Mouse (Mus musculus) embryonic facial prominence, embryonic 13.5 days (tissue): Measurements from ENCODE around the gene Pgm2. TPM values are rescaled to one million over a fixed set of nuclear protein-coding genes. Genes with fewer than 3 reads are reported as not detected.

Experiments
- ATAC-seq: fragments of 200-750 bp; cut with Nextera tagmentation; 2 replicates; pipeline ENCODE4 v1.8.0; 2017; ENCODE audit warnings: low read depth; ENCODE audit not compliant: insufficient number of reproducible peaks, insufficient read depth, low FRiP score, low TSS enrichment
- H3K27ac ChIP-seq: fragments of 300-500 bp; sonication (generic); 2 replicates; pipeline ENCODE4 v1.5.1; 2015; ENCODE audit warnings: moderate library complexity, mild to moderate bottlenecking, inconsistent platforms
- H3K27me3 ChIP-seq: fragments of 300-500 bp; sonication (generic); 2 replicates; pipeline ENCODE4 v1.6.1; 2015; ENCODE audit warnings: mild to moderate bottlenecking, inconsistent platforms
- H3K36me3 ChIP-seq: fragments of 300-500 bp; sonication (generic); 2 replicates; pipeline ENCODE4 v1.6.1; 2015; ENCODE audit warnings: mild to moderate bottlenecking, inconsistent platforms
- H3K4me1 ChIP-seq: fragments of 300-500 bp; sonication (generic); 2 replicates; pipeline ENCODE4 v1.6.1; 2015; ENCODE audit warnings: inconsistent platforms
- H3K4me2 ChIP-seq: fragments of 300-500 bp; sonication (generic); 2 replicates; pipeline ENCODE4 v1.6.1; 2015; ENCODE audit warnings: moderate library complexity, mild to moderate bottlenecking, inconsistent platforms
- H3K4me3 ChIP-seq: fragments of 300-500 bp; sonication (generic); 2 replicates; pipeline ENCODE4 v1.5.1; 2015; ENCODE audit warnings: mild to moderate bottlenecking, inconsistent platforms
- H3K9ac ChIP-seq: fragments of 300-500 bp; sonication (generic); 2 replicates; pipeline ENCODE4 v1.6.1; 2015; ENCODE audit warnings: mild to moderate bottlenecking, inconsistent platforms
- H3K9me3 ChIP-seq: fragments of 300-500 bp; sonication (generic); 2 replicates; pipeline ENCODE4 v1.6.1; 2016; ENCODE audit warnings: inconsistent platforms
- WGBS: fragments of 180-500 bp; shearing (Covaris S2); methylation state at CpG from one replicate; pipeline ENCODE4 v1.1.7; 2015; ENCODE audit warnings: mixed read lengths; 5-methylcytosine and 5-hydroxymethylcytosine counted together
- polyA plus RNA-seq: library from polyadenylated mRNA; unstranded; fragments of >200 nt; fragmentation: Nextera tagmentation; extraction: Ambion mirVana; gene quantifications from 2 replicates; pipeline ENCODE4 v1.2.1, GENCODE M21; 2015

Pgm2 gene
- 32.0 and 35.7 TPM in 2 replicates for polyA plus RNA-seq

DNA sequence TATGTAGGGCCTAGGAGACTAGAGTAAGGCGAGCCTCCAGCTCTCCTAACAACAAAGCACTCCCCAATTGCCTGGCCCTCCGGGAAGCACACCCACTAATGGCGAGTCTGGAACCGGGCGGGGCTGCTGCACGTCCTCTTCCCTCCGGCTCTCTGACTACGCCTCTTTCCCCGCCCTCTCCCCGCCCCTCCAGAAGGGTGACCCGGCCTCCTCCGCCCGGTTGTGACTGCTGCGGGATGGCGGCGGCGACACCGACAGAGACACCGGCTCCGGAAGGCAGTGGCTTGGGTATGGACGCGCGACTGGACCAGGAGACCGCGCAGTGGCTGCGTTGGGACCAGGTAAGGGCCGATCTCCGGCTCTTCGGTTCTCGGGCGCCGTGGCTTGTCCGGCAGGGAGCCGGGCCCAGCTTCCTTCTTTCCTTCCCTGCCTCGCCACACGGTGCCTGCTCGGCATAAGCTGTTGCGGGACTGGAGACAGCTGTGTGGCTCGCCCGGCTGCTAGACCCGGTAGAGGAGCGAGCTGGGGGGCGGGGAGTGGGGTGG lies at the start of gene Pgm2:
Gene Pgm2, plus strand, starts transcription at position 203 of the 545 bp plus-strand sequence.
- peak within 1 kb of the TSS; percentile 88 for H3K4me2 ChIP-seq
- peak within 1 kb of the TSS; percentile 83 for H3K9ac ChIP-seq
- peaks cover 20% of the 10 kb centered on the region for H3K4me1 ChIP-seq
- no peaks in the 10 kb centered on the region for H3K27me3 ChIP-seq
- under 1% methylated on average over 41 of the region's 43 CpGs for WGBS
- H3K36me3 ChIP-seq = peaks cover 9% of the 10 kb centered on the region
- H3K4me3 ChIP-seq = peak within 1 kb of the TSS; percentile 78
- no peaks in the 10 kb centered on the region for H3K9me3 ChIP-seq
- peak within 1 kb of the TSS; percentile 66 for H3K27ac ChIP-seq
- peak; percentile 89 for ATAC-seq

GRCm38 (mm10) chr5:64043694-64044453 lies 48.9 kb upstream of the Pgm2 start:
- no peaks in the 10 kb centered on the region for H3K27me3 ChIP-seq
- ATAC-seq = no peak
- H3K36me3 ChIP-seq = no peaks in the 10 kb centered on the region
- H3K4me3 ChIP-seq = no peak overlapping the region
- 0 out of 2 replicates have a peak, but pooled peaks cover 4% of the 10 kb centered on the region for H3K4me1 ChIP-seq
- no peaks in the 10 kb centered on the region for H3K9me3 ChIP-seq
- no peak overlapping the region for H3K27ac ChIP-seq
- 57% methylated on average over 5 of the region's 5 CpGs for WGBS
- H3K9ac ChIP-seq = no peak overlapping the region
- no peak overlapping the region for H3K4me2 ChIP-seq

GRCm38 (mm10) chr5:64044790-64045189 lies 48.0 kb upstream of the Pgm2 start:
- no peaks in the 10 kb centered on the region for H3K27me3 ChIP-seq
- no peak overlapping the region for H3K4me3 ChIP-seq
- no peak overlapping the region for H3K4me2 ChIP-seq
- no peak overlapping the region for H3K27ac ChIP-seq
- H3K4me1 ChIP-seq = 0 out of 2 replicates have a peak, but pooled peaks cover 4% of the 10 kb centered on the region
- WGBS = 89% methylated on average over 18 of the region's 18 CpGs
- no peak for ATAC-seq
- H3K9me3 ChIP-seq = no peaks in the 10 kb centered on the region
- no peak overlapping the region for H3K9ac ChIP-seq
- H3K36me3 ChIP-seq = no peaks in the 10 kb centered on the region

DNA sequence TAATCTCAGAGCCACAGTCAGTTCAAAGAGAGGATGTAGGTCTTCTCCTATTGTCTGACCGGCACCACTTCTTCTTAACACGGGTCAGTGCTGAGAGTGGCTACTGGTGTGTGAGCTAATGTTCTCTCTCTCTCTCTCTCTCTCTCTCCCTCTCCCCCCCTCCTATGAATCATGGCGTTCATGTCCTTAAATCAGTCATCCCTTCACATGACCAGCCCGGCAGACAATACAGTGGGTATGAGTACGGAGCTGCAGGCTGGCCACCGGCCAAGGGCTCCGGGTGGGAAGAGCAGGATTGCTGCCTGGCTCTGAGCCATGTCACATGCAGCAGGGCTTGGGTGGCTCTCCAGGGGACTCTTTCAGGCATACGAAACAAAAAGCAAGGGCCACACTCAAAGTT lies 47.2 kb upstream of the Pgm2 start:
- H3K4me1 ChIP-seq = 0 out of 2 replicates have a peak, but pooled peaks cover 4% of the 10 kb centered on the region
- no peaks in the 10 kb centered on the region for H3K27me3 ChIP-seq
- H3K36me3 ChIP-seq = no peaks in the 10 kb centered on the region
- no peak overlapping the region for H3K4me2 ChIP-seq
- no peaks in the 10 kb centered on the region for H3K9me3 ChIP-seq
- WGBS = 48% methylated on average over 8 of the region's 8 CpGs
- H3K27ac ChIP-seq = no peak overlapping the region
- 0 out of 2 replicates have a peak, but pooled peaks have one; percentile 50 for ATAC-seq
- no peak overlapping the region for H3K9ac ChIP-seq
- no peak overlapping the region for H3K4me3 ChIP-seq

DNA sequence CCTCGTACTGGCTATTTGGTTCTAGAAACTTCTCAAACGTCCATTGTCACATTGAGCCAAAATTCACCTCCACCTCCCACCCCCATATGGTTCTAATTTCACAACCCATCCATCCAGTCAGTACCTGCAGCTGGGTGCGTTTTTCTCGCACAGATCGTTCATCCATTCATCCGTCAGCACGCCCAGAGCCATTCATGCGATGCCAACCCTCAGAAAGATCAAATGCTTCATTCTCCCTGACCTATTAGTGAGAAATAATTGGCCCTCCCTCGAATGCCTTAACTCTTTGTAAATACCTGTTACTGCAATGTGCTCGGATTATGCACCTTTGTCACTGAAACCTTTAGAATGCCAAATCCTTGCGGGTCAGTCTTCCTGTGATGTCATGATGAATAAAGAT lies 45.8 kb upstream of the Pgm2 start:
- H3K9ac ChIP-seq = no peak overlapping the region
- no peak for ATAC-seq

DNA sequence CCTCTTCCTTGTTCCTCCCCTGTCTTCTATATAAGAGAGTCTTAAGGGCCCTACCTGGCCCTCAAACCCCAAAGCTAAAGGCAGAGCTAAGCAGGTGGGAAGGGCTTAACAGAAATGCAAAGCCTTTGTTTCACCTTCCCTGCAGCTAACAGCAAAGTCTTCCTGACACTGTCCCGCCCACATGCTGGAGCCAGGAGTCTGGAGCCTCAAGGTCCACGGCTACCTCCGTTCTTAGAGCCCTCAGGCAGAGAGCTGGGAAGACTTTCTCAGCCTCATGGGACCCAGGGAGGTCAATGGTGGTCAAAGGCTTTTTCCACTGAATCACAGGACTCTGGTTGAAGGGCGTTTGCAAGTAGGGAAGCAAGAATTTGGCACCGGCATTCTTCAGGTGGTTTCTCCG lies 44.8 kb upstream of the Pgm2 start:
- WGBS = 46% methylated on average over 6 of the region's 6 CpGs
- Histone ChIP-seq H3K36me3 (no peaks in the 10 kb centered on the region), H3K4me3 (no peak overlapping the region), H3K27me3 (no peaks in the 10 kb centered on the region), H3K27ac (no peak overlapping the region), H3K4me1 (0 out of 2 replicates have a peak, but pooled peaks cover 4% of the 10 kb centered on the region), H3K9ac (no peak overlapping the region), H3K9me3 (no peaks in the 10 kb centered on the region), H3K4me2 (no peak overlapping the region)
- no peak for ATAC-seq

More for the DNA sequence above, 45.8 kb upstream of the Pgm2 start:
- H3K27me3 ChIP-seq = no peaks in the 10 kb centered on the region
- H3K27ac ChIP-seq = no peak overlapping the region
- no peak overlapping the region for H3K4me2 ChIP-seq
- H3K4me1 ChIP-seq = 0 out of 2 replicates have a peak, but pooled peaks cover 4% of the 10 kb centered on the region
- WGBS = 51% methylated on average over 11 of the region's 11 CpGs
- no peaks in the 10 kb centered on the region for H3K9me3 ChIP-seq
- no peaks in the 10 kb centered on the region for H3K36me3 ChIP-seq
- no peak overlapping the region for H3K4me3 ChIP-seq

DNA sequence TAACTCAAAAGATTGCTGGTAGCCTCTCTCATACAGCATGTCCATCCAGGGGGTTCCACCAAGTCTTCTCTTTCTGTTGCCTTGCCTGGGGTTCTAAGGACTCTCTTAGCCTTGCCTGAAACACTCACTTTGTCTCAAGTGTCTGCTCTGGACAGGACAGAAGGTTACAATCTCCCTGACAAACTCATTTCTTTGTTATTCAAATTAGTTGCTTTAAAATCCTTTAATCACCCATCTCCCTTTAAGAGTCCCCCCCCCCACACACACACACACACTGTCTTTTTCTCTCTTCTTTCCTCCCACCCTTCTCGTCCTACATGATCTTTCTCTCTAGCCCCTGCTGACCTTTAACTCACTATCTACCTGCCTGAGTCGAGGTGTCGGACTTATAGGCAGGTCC lies 44.1 kb upstream of the Pgm2 start:
- Histone ChIP-seq H3K9ac (no peak overlapping the region), H3K36me3 (no peaks in the 10 kb centered on the region), H3K4me2 (no peak overlapping the region), H3K4me1 (0 out of 2 replicates have a peak, but pooled peaks cover 4% of the 10 kb centered on the region), H3K4me3 (no peak overlapping the region), H3K9me3 (no peaks in the 10 kb centered on the region), H3K27ac (no peak overlapping the region), H3K27me3 (no peaks in the 10 kb centered on the region)
- WGBS = 66% methylated on average over 3 of the region's 3 CpGs
- ATAC-seq = no peak

DNA sequence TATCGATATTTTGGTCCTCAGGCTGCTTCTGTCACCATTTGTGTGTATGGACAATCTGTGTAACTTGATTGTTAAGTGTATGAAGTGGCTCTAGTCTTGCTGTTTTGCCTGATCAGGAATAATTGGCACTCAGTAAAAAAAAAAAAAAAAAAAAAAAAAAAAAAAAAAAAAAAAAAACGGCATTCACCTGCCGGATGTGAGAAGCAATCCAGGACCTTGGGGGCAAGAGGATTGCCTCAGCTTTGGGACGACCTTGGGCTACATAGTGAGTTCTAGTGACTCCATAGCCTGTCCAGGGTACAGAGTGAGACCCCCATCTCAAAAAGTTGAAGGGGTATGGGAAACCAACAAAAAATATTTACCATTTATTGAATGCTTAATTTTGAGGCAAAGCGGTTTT lies 43.5 kb upstream of the Pgm2 start:
- H3K4me3 ChIP-seq = no peak overlapping the region
- WGBS = 90% methylated on average over 5 of the region's 5 CpGs
- H3K27me3 ChIP-seq = no peaks in the 10 kb centered on the region
- H3K36me3 ChIP-seq = no peaks in the 10 kb centered on the region
- no peak overlapping the region for H3K27ac ChIP-seq
- 0 out of 2 replicates have a peak, but pooled peaks cover 4% of the 10 kb centered on the region for H3K4me1 ChIP-seq
- H3K4me2 ChIP-seq = no peak overlapping the region
- no peaks in the 10 kb centered on the region for H3K9me3 ChIP-seq
- H3K9ac ChIP-seq = no peak overlapping the region
- ATAC-seq = no peak

- Histone ChIP-seq H3K9me3 (no peaks in the 10 kb centered on the region), H3K27me3 (no peaks in the 10 kb centered on the region), H3K4me1 (no peaks in the 10 kb centered on the region), H3K27ac (no peak overlapping the region), H3K4me3 (no peak overlapping the region), H3K9ac (no peak overlapping the region), H3K4me2 (no peak overlapping the region), H3K36me3 (no peaks in the 10 kb centered on the region)
- no peak for ATAC-seq
- WGBS = 87% methylated on average over 5 of the region's 5 CpGs
These were observed 39.7 kb upstream of the Pgm2 start for GRCm38 (mm10) chr5:64053010-64053409.

GRCm38 (mm10) chr5:64056210-64056609 lies 36.5 kb upstream of the Pgm2 start:
- Histone ChIP-seq H3K27ac (no peak overlapping the region), H3K27me3 (no peaks in the 10 kb centered on the region), H3K4me3 (no peak overlapping the region), H3K9ac (no peak overlapping the region), H3K4me2 (no peak overlapping the region), H3K4me1 (no peaks in the 10 kb centered on the region), H3K36me3 (no peaks in the 10 kb centered on the region), H3K9me3 (no peaks in the 10 kb centered on the region)
- ATAC-seq = no peak
- WGBS = 82% methylated on average over 6 of the region's 6 CpGs

GRCm38 (mm10) chr5:64060881-64061280 lies 31.9 kb upstream of the Pgm2 start:
- Histone ChIP-seq H3K4me2 (no peak overlapping the region), H3K27ac (no peak overlapping the region), H3K27me3 (no peaks in the 10 kb centered on the region), H3K9ac (no peak overlapping the region), H3K9me3 (no peaks in the 10 kb centered on the region), H3K4me1 (peaks cover 4% of the 10 kb centered on the region; the same call in 1 of the 2 replicates), H3K4me3 (no peak overlapping the region), H3K36me3 (no peaks in the 10 kb centered on the region)
- 91% methylated on average over 8 of the region's 8 CpGs for WGBS
- no peak for ATAC-seq

DNA sequence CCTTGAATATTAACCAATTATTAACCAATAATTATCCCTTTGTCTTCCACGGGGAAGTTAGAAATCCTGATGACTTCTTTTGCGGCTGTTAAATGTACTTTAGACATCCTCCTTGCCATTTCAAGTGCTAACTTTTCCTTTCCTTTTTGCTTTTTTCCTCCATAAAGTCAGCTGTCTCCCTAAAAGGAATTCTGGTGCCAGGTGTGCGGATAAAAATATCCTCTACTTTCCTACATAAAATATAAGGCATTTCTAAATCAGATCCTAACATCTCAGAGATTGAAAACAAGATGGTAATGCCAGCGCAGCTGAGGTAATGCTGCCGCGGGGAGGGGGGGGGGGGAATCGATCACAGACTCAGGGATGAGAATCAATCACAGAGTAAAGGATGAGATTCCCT lies 31.1 kb upstream of the Pgm2 start:
- no peak overlapping the region for H3K9ac ChIP-seq
- no peaks in the 10 kb centered on the region for H3K27me3 ChIP-seq
- no peak overlapping the region for H3K4me2 ChIP-seq
- no peaks in the 10 kb centered on the region for H3K36me3 ChIP-seq
- WGBS = 74% methylated on average over 7 of the region's 7 CpGs
- no peaks in the 10 kb centered on the region for H3K9me3 ChIP-seq
- ATAC-seq = no peak
- H3K4me1 ChIP-seq = peaks cover 4% of the 10 kb centered on the region; the same call in 1 of the 2 replicates
- H3K4me3 ChIP-seq = no peak overlapping the region
- H3K27ac ChIP-seq = no peak overlapping the region
